Mouse (Mus musculus): ENCODE data around the gene Nus1. TPM values are rescaled to one million over a fixed set of nuclear protein-coding genes. Genes with fewer than 3 reads are reported as not detected.
A peak's percentile ranks its signal among the peaks of the same experiment; 100 is the strongest.

Nus1 gene
- polyA plus RNA-seq (2015; fragmentation: Nextera tagmentation; extraction: Ambion mirVana), result 6.6 and 7.3 TPM in 2 replicates

DNA sequence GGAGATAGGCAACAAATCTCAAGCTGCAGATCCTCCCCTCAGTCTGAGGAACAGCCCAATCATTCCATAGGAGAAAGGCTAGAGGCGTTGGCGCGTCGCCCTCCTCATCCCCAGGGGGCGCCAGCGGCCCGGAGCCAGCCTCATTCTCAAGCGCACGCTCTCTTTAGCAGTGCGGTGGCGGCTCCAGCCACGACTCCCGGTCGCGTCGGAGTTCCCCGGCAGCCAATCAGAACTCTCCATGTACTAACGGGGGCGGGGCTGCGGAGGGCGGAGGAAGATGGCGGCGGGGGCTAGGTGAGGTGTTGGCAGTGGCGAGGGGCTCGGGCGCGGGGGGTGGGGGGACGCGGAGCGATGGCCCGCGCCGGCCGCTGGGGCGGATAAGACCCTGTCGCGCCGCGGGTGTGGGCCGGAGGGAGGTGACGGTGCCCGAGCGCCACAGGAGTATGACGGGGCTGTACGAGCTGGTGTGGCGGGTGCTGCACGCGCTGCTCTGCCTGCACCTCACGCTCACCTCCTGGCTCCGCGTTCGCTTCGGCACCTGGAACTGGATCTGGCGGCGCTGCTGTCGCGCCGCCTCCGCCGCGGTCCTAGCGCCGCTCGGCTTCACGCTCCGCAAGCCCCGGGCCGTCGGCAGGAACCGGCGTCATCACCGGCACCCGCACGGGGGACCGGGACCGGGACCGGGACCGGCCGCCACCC is at the start of gene Nus1:
Nus1 (plus strand) TSS at position 249 of the 699 bp plus-strand sequence.
- DNase-seq (peak; percentile 93), ATAC-seq (ENCODE audit: low read depth) (peak; percentile 97)
- H3K27me3 ChIP-seq, result no peaks in the 10 kb centered on the region
- H3K4me2 ChIP-seq, result peak within 1 kb of the TSS; percentile 87
- H3K36me3 ChIP-seq, result 0 out of 2 replicates have a peak, but pooled peaks cover 7% of the 10 kb centered on the region
- WGBS (ENCODE audit: insufficient replicate concordance), result under 1% methylated on average over 69 of the region's 79 CpGs
- H3K27ac ChIP-seq, result peak within 1 kb of the TSS; percentile 83
- H3K4me1 ChIP-seq (replicated peaks), result peaks cover 48% of the 10 kb centered on the region
- peak within 1 kb of the TSS; percentile 99 for H3K4me3 ChIP-seq (replicated peaks)
- peak within 1 kb of the TSS; percentile 94 for H3K9ac ChIP-seq
- H3K9me3 ChIP-seq (replicated peaks), result no peaks in the 10 kb centered on the region

DNA sequence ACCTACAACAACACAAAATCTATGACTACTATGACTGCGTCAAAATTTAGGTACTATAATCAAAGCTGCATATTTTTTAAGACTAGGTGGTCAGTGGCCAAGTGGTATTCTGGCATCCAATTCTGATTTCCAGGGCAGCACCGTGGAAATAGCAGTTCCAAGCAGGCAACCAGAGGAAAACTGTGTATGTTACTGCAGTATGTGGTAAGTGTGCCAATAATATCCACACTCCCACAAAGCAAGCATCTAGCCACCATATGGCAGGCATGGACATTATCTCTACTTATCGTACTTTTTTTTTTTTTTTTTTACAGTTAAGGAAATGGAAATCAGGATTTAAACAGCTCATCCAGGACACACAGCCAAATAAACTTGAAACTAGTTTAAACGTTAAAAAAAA is 49.0 kb upstream of the Nus1 start:
- H3K9ac ChIP-seq, result no peak overlapping the region
- H3K4me2 ChIP-seq, result no peak overlapping the region
- ATAC-seq (ENCODE audit: low read depth) (no peak), DNase-seq (no peak)
- H3K27me3 ChIP-seq, result no peaks in the 10 kb centered on the region
- H3K27ac ChIP-seq, result no peak overlapping the region
- WGBS (ENCODE audit: insufficient replicate concordance), result 78% methylated on average over 4 of the region's 4 CpGs
- no peak overlapping the region for H3K4me3 ChIP-seq (replicated peaks)
- no peaks in the 10 kb centered on the region for H3K36me3 ChIP-seq
- H3K4me1 ChIP-seq (replicated peaks), result no peaks in the 10 kb centered on the region
- no peaks in the 10 kb centered on the region for H3K9me3 ChIP-seq (replicated peaks)

DNA sequence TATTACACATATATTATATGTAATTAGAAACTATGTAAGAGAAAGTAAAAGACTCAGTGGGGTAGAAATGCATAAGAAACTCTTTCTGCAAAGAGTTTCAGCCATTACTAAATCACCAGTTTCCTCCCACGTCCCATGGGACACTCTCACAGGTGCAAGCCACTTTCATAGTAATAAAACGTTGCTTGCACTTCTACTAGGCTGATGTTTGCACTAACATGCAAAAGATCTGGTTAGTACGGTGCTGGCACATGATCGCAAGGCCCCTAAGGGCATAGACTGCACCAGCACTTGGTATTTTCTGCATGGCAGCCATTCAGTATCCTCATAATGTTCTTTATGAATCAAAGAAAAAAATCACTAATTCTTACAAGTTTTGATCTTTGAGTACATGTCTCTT is 43.5 kb upstream of the Nus1 start:
- Histone ChIP-seq H3K4me2 (no peak overlapping the region), H3K4me1 (replicated peaks) (peaks cover 14% of the 10 kb centered on the region), H3K27me3 (no peaks in the 10 kb centered on the region), H3K9me3 (replicated peaks) (no peaks in the 10 kb centered on the region), H3K36me3 (no peaks in the 10 kb centered on the region), H3K27ac (no peak overlapping the region), H3K9ac (no peak overlapping the region), H3K4me3 (replicated peaks) (no peak overlapping the region)
- ATAC-seq (ENCODE audit: low read depth) (no peak), DNase-seq (no peak)
- 76% methylated on average over 4 of the region's 4 CpGs for WGBS (ENCODE audit: insufficient replicate concordance)

DNA sequence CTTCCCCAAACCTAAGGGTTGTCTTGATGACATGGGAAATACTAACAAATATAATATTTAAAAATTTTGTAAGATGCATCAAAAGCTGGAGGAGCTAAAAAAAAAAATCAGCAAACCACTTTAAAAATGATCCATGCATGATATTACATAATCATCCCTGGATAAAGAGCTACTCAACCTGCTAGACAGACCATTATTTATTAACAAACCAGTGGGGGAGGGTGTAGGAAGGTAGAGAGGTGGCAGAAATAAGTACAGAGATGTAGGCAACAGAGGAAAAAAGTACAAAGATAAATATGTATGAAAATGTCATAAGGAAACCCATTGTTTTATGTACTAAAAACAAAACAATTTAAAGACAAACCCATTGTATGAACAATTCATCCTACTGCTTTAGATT is 42.7 kb upstream of the Nus1 start:
- H3K4me2 ChIP-seq, result no peak overlapping the region
- H3K9me3 ChIP-seq (replicated peaks), result no peaks in the 10 kb centered on the region
- DNase-seq, result no peak
- H3K9ac ChIP-seq, result no peak overlapping the region
- no peak overlapping the region for H3K27ac ChIP-seq
- H3K27me3 ChIP-seq, result no peaks in the 10 kb centered on the region
- no peaks in the 10 kb centered on the region for H3K36me3 ChIP-seq
- no peak for ATAC-seq (ENCODE audit: low read depth)
- peaks cover 19% of the 10 kb centered on the region for H3K4me1 ChIP-seq (replicated peaks)
- H3K4me3 ChIP-seq (replicated peaks), result no peak overlapping the region

DNA sequence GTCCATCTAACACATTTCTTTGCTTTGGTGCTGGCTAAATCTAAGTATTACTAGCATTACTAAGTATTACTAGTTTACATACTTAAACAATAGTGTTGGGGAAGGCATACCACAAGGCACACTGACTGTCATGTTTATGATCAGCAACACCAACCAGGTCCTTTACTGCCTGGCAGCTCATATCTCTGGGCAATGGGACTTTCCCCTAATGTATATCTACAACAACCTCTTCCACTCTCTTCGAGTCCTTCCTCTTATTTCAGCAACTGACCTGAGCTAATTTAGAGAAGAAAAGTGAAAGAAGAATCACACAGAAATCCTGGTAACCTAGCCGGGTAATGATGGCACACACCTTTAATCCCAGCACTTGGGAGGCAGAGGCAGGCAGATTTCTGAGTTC is 40.9 kb upstream of the Nus1 start:
- H3K4me1 ChIP-seq (replicated peaks), result peaks cover 30% of the 10 kb centered on the region
- no peaks in the 10 kb centered on the region for H3K27me3 ChIP-seq
- WGBS (ENCODE audit: insufficient replicate concordance), result 41% methylated on average over 2 of the region's 2 CpGs
- DNase-seq (no peak), ATAC-seq (ENCODE audit: low read depth) (no peak)
- no peaks in the 10 kb centered on the region for H3K36me3 ChIP-seq
- no peak overlapping the region for H3K4me3 ChIP-seq (replicated peaks)
- H3K27ac ChIP-seq, result no peak overlapping the region
- H3K9ac ChIP-seq, result no peak overlapping the region
- H3K9me3 ChIP-seq (replicated peaks), result no peaks in the 10 kb centered on the region
- H3K4me2 ChIP-seq, result no peak overlapping the region

DNA sequence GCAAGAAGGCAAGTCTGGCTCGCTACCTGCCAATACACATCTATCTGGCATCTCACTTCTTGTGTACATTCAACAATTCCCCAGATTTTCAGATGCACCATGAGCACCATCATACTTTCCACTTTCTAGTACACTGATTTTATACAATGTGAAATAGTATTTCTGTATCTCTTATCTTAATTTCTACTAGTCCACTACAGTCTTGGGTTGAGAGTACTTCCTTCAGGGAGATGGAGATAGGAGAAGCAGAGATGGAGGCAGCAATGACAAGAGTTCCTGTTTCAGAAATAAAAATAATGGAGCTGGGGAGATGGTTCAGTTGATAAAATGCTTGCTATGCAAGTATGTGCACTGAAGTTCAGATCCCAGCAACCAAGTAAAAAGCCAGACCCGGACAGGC is 39.5 kb upstream of the Nus1 start:
- Histone ChIP-seq H3K4me3 (replicated peaks) (no peak overlapping the region), H3K4me2 (no peak overlapping the region), H3K27ac (no peak overlapping the region), H3K36me3 (no peaks in the 10 kb centered on the region), H3K9ac (no peak overlapping the region), H3K9me3 (replicated peaks) (no peaks in the 10 kb centered on the region), H3K27me3 (no peaks in the 10 kb centered on the region), H3K4me1 (replicated peaks) (peaks cover 34% of the 10 kb centered on the region)
- WGBS (ENCODE audit: insufficient replicate concordance), result 85% methylated on average over 2 of the region's 2 CpGs
- ATAC-seq (ENCODE audit: low read depth) (no peak), DNase-seq (no peak)

DNA sequence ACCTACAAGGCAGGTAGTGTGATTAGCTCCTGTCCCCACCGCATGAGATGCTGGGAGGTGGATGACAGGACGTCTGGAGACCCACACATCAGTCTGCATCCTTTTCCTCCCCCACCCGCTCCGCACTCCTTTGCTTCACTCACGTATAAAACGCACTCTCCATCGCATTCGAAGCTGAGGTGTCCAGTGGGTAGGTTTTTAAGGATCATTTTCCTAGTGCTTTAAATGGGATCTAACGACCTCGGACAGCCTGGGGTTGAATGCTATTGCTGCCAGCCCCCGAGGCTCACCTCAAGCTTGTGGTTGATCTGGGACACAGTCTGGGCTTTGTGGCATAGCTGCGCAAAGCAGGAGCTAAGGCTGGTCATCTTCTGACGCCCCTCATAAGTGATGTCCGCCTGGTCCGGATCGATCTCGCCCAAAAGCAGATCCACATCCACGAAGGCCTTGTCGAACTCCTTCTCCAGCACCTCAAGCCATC is 36.0 kb upstream of the Nus1 start:
- peak; percentile 22 for ATAC-seq (ENCODE audit: low read depth)
- under 1% methylated on average over 19 of the region's 19 CpGs for WGBS (ENCODE audit: insufficient replicate concordance)
- DNase-seq, result no peak

DNA sequence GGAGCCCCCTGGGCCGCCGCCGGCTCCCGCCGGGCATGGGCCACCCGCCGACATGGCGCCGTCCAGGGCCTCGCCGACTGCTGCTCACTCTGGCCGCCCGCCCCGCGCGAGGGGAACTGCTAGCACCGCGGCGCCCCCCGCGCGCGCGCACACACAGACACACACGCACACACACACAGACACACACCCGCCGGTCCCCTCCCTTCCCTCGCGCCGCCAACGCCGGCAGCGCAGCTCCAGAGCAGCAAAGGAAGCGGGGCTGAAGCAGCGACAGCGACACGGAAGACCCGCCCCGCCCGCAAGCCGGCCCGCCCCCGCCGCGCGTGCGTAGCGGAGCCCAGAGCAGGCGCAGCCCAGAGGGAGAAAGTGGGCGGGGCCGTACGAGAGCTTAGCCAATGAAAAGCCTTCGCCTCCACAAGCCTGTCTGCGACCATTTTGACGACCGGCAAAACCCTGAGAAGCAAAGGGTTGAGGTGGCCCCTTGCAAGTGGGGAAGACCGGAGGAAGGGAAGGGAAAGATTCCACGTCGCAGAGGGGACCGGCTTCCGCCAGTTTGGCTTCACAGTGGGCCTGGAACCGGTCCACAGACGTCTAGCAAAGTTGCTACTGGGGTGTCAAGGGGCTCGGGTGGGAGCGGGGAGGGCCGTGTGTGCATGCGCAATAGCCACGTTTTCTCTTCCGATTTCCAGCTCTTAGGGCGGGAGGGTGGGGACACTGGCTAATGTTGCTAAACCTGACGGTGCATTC is 35.3 kb upstream of the Nus1 start, which contains the start of gene Gopc:
Gopc (minus strand) TSS at position 280 of the 747 bp plus-strand sequence.
- Histone ChIP-seq H3K9me3 (replicated peaks) (no peaks in the 10 kb centered on the region), H3K4me1 (replicated peaks) (peaks cover 36% of the 10 kb centered on the region), H3K27ac (peak within 1 kb of the TSS; percentile 89), H3K36me3 (no peaks in the 10 kb centered on the region), H3K4me3 (replicated peaks) (peak within 1 kb of the TSS; percentile 97), H3K27me3 (no peaks in the 10 kb centered on the region), H3K4me2 (peak within 1 kb of the TSS; percentile 90), H3K9ac (peak within 1 kb of the TSS; percentile 95)
- DNase-seq (peak; percentile 94), ATAC-seq (ENCODE audit: low read depth) (peak; percentile 97)
- under 1% methylated on average over 62 of the region's 71 CpGs for WGBS (ENCODE audit: insufficient replicate concordance)

More for the DNA sequence above, 36.0 kb upstream of the Nus1 start:
- Histone ChIP-seq H3K4me3 (replicated peaks) (peak overlapping the region; percentile 97), H3K36me3 (no peaks in the 10 kb centered on the region), H3K4me1 (replicated peaks) (peaks cover 36% of the 10 kb centered on the region), H3K27ac (peak overlapping the region; percentile 85), H3K9me3 (replicated peaks) (no peaks in the 10 kb centered on the region), H3K4me2 (peak overlapping the region; percentile 90), H3K27me3 (no peaks in the 10 kb centered on the region), H3K9ac (peak overlapping the region; percentile 95)

DNA sequence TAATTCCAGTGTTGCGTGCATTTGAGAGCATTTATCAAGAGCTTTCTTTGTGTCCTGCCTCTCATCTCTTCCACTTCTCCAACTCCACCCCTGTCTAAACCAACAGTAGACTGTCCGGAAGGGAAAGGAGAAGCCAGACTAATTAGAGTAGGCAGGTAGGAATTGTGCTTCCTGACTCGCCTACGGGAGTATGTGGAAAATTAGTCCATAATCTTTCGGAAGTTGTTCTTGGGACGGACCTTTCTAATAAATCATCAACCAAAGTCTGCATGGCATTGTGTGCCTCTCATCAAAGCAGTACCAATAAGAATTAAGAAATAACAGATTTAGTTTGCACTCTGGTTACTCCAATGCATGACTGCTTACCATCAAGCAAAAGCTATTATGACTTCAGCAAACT is 34.3 kb upstream of the Nus1 start:
- Histone ChIP-seq H3K9ac (peak overlapping the region; percentile 95), H3K27me3 (no peaks in the 10 kb centered on the region), H3K4me3 (replicated peaks) (peak overlapping the region; percentile 97), H3K9me3 (replicated peaks) (no peaks in the 10 kb centered on the region), H3K4me2 (peak overlapping the region; percentile 90), H3K27ac (peak overlapping the region; percentile 89; the same call in 1 of the 2 replicates), H3K36me3 (no peaks in the 10 kb centered on the region), H3K4me1 (replicated peaks) (peaks cover 31% of the 10 kb centered on the region)
- 78% methylated on average over 6 of the region's 6 CpGs for WGBS (ENCODE audit: insufficient replicate concordance)
- DNase-seq (no peak), ATAC-seq (ENCODE audit: low read depth) (no peak)

DNA sequence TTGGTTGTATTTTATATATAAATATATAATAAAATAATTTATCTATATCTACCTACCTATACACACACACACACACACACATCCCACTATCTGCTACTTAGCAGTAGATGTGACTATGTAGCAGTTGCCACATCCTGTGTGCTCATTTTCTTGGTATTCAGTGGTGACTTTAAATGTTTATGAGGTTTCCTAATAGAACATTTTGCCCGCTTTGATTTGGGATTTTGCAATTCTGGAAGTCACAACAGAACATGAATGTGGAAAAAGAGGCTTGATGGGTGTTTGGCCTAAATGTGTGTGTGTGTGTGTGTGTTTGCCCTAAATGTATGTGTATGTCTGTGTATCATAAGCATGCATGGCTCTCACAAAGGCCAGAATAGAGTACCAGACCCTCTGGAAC is 33.8 kb upstream of the Nus1 start:
- Histone ChIP-seq H3K4me3 (replicated peaks) (no peak overlapping the region), H3K27me3 (no peaks in the 10 kb centered on the region), H3K36me3 (no peaks in the 10 kb centered on the region), H3K9me3 (replicated peaks) (no peaks in the 10 kb centered on the region), H3K4me2 (no peak overlapping the region), H3K27ac (no peak overlapping the region), H3K4me1 (replicated peaks) (peaks cover 26% of the 10 kb centered on the region), H3K9ac (no peak overlapping the region)
- 76% methylated on average over 1 of the region's 1 CpGs for WGBS (ENCODE audit: insufficient replicate concordance)
- ATAC-seq (ENCODE audit: low read depth) (no peak), DNase-seq (no peak)

DNA sequence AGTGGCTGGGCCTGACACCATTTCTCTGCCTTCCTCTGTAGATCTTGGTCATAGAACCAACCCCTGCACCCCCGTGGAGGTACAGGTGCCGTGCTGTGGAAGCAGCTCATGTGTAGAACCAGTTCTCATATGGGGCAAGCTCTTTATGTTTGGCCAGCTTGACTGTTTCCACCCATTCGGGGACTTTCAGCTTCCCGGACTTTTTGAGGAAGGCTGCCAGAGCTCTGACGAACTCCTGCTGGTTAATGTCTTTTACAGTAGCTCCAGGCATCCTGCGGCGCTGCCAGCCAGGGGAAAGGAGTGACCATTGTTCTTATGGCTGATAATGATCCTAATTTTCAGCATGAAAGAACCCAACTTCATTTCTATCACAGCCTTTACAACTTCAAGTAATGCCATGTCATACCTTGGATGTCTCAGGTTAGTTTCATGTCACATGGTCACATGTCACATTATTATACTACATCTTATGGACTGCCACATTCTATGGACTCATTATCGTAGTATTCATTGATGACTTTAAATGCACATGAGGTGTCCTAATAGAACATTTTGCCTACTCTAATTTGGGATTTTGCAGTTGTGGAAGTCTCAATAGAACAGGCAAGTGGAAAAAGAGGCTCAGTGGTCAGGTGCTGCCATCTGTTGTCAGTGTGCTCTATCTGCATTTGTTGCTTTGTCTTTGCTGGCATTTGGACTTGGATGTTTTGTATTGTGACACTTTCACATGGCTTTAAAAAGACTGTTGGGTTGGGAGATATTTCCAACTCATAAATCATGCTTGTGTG is 32.3 kb upstream of the Nus1 start:
- H3K36me3 ChIP-seq, result no peaks in the 10 kb centered on the region
- H3K9me3 ChIP-seq (replicated peaks), result no peaks in the 10 kb centered on the region
- DNase-seq (no peak), ATAC-seq (ENCODE audit: low read depth) (no peak)
- no peak overlapping the region for H3K27ac ChIP-seq
- H3K4me3 ChIP-seq (replicated peaks), result no peak overlapping the region
- WGBS (ENCODE audit: insufficient replicate concordance), result 57% methylated on average over 8 of the region's 8 CpGs
- H3K27me3 ChIP-seq, result 0 out of 2 replicates have a peak, but pooled peaks cover 6% of the 10 kb centered on the region
- no peak overlapping the region for H3K9ac ChIP-seq
- H3K4me2 ChIP-seq, result no peak overlapping the region
- H3K4me1 ChIP-seq (replicated peaks), result peaks cover 19% of the 10 kb centered on the region

Data from liver, embryonic 13.5 days (tissue).